Mouse (Mus musculus): ENCODE data around the gene Olfr1256. TPM values are rescaled to one million over a fixed set of nuclear protein-coding genes. Genes with fewer than 3 reads are reported as not detected.
A peak's percentile ranks its signal among the peaks of the same experiment; 100 is the strongest.

The Olfr1256 gene
- not detected in 2 replicates for polyA plus RNA-seq (2015; fragmentation: Nextera tagmentation; extraction: Ambion mirVana)

GRCm38 (mm10) chr2:89841455-89841854 is at the start of gene Olfr1256:
Gene Olfr1256, minus strand, starts transcription at chr2:89841555.
- no peak for ATAC-seq (ENCODE audit: low FRiP score, low TSS enrichment)
- H3K9ac ChIP-seq (ENCODE audit: low read length), result no peak within 1 kb of the TSS
- H3K4me2 ChIP-seq (replicated peaks; ENCODE audit: low read depth), result no peak within 1 kb of the TSS
- H3K4me3 ChIP-seq (ENCODE audit: low read depth, low read length), result no peak within 1 kb of the TSS
- H3K27me3 ChIP-seq (ENCODE audit: control insufficient read depth, insufficient read depth, low read length), result no peaks in the 10 kb centered on the region
- DNase-seq (ENCODE audit: low spot score), result no peak
- no peaks in the 10 kb centered on the region for H3K9me3 ChIP-seq (ENCODE audit: control insufficient read depth, low read length)
- H3K27ac ChIP-seq (replicated peaks), result no peak within 1 kb of the TSS
- no peaks in the 10 kb centered on the region for H3K4me1 ChIP-seq (replicated peaks; ENCODE audit: control insufficient read depth, insufficient read depth)
- WGBS, result 54% methylated on average over 2 of the region's 2 CpGs
- TF ChIP-seq EP300 (optimal IDR thresholded peaks at IDR 0.05) (no peak), CTCF (IDR thresholded peaks at IDR 0.05; ENCODE audit: low read depth) (no peak)
- no peaks in the 10 kb centered on the region for H3K36me3 ChIP-seq (ENCODE audit: control insufficient read depth, insufficient read depth, low read length)

DNA sequence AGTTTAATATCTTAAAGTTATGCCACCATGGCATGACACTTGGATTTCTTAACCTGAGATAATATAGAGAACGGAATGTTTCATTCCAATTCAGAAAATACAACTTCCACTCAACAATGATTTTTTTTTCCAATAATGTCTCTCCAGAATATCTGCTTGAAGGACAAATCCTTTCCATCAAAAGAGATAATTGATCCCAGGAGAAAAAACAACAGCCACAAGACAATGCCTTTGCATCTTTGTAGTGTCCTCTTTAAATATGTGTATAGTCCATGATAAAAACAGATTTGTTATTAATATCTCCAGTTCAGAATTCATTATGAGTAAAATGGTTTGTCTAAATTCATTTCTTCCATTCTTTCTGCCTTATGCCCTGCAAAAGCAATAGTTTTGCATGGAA is 36.8 kb upstream of the Olfr1256 start, which contains the start of gene Olfr1257:
TSS of gene Olfr1257 (plus strand) at position 301 of the 400 bp plus-strand sequence.
- no peak for DNase-seq (ENCODE audit: low spot score)
- Histone ChIP-seq H3K27me3 (ENCODE audit: control insufficient read depth, insufficient read depth, low read length) (no peaks in the 10 kb centered on the region), H3K4me2 (replicated peaks; ENCODE audit: low read depth) (no peak within 1 kb of the TSS), H3K4me1 (replicated peaks; ENCODE audit: control insufficient read depth, insufficient read depth) (no peaks in the 10 kb centered on the region), H3K36me3 (ENCODE audit: control insufficient read depth, insufficient read depth, low read length) (no peaks in the 10 kb centered on the region), H3K9me3 (ENCODE audit: control insufficient read depth, low read length) (no peaks in the 10 kb centered on the region), H3K27ac (replicated peaks) (no peak within 1 kb of the TSS), H3K9ac (ENCODE audit: low read length) (no peak within 1 kb of the TSS), H3K4me3 (ENCODE audit: low read depth, low read length) (no peak within 1 kb of the TSS)
- TF ChIP-seq CTCF (IDR thresholded peaks at IDR 0.05; ENCODE audit: low read depth), result no peak
- no peak for TF ChIP-seq EP300 (optimal IDR thresholded peaks at IDR 0.05)
- no peak for ATAC-seq (ENCODE audit: low FRiP score, low TSS enrichment)
- 91% methylated on average over 1 of the region's 1 CpGs for WGBS

GRCm38 (mm10) chr2:89849230-89849629 is 7.9 kb upstream of the Olfr1256 start:
- no peaks in the 10 kb centered on the region for H3K4me1 ChIP-seq (replicated peaks; ENCODE audit: control insufficient read depth, insufficient read depth)
- H3K27ac ChIP-seq (replicated peaks), result no peak overlapping the region
- no peaks in the 10 kb centered on the region for H3K36me3 ChIP-seq (ENCODE audit: control insufficient read depth, insufficient read depth, low read length)
- peak; percentile 89 for ATAC-seq (ENCODE audit: low FRiP score, low TSS enrichment)
- 76% methylated on average over 1 of the region's 1 CpGs for WGBS
- DNase-seq (ENCODE audit: low spot score), result no peak
- no peak overlapping the region for H3K9ac ChIP-seq (ENCODE audit: low read length)
- H3K9me3 ChIP-seq (ENCODE audit: control insufficient read depth, low read length), result no peaks in the 10 kb centered on the region
- no peaks in the 10 kb centered on the region for H3K27me3 ChIP-seq (ENCODE audit: control insufficient read depth, insufficient read depth, low read length)
- TF ChIP-seq EP300 (optimal IDR thresholded peaks at IDR 0.05) (no peak), CTCF (IDR thresholded peaks at IDR 0.05; ENCODE audit: low read depth) (no peak)
- H3K4me2 ChIP-seq (replicated peaks; ENCODE audit: low read depth), result no peak overlapping the region
- no peak overlapping the region for H3K4me3 ChIP-seq (ENCODE audit: low read depth, low read length)

- Histone ChIP-seq H3K4me1 (replicated peaks; ENCODE audit: control insufficient read depth, insufficient read depth) (no peaks in the 10 kb centered on the region), H3K9ac (ENCODE audit: low read length) (no peak within 1 kb of the TSS), H3K27me3 (ENCODE audit: control insufficient read depth, insufficient read depth, low read length) (no peaks in the 10 kb centered on the region), H3K36me3 (ENCODE audit: control insufficient read depth, insufficient read depth, low read length) (no peaks in the 10 kb centered on the region), H3K27ac (replicated peaks) (no peak within 1 kb of the TSS), H3K9me3 (ENCODE audit: control insufficient read depth, low read length) (no peaks in the 10 kb centered on the region), H3K4me2 (replicated peaks; ENCODE audit: low read depth) (no peak within 1 kb of the TSS), H3K4me3 (ENCODE audit: low read depth, low read length) (no peak within 1 kb of the TSS)
- 74% methylated on average over 5 of the region's 5 CpGs for WGBS
- TF ChIP-seq EP300 (optimal IDR thresholded peaks at IDR 0.05) (no peak), CTCF (IDR thresholded peaks at IDR 0.05; ENCODE audit: low read depth) (no peak)
- no peak for ATAC-seq (ENCODE audit: low FRiP score, low TSS enrichment)
- DNase-seq (ENCODE audit: low spot score), result no peak
These were observed 6.8 kb upstream of the Olfr1256 start, which contains the start of gene Olfr48 for GRCm38 (mm10) chr2:89848105-89848504. Gene Olfr48, minus strand, starts transcription at chr2:89848205.

DNA sequence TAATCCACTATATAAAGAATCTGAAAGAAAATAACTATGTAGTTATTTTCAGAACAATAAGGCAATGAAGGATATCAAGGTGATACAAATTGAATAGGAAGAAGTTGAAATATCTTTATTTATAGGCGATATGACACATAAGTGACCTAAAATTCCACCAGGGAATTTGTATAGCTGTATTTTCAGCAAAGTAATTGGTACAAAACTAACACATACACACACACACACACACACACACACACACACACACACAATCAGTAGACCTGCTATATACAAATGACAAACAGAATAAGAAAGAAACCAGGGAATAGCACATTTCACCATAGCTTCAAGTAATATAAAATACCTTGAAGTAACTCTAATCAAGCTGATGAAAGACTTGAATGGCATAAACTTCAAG is 21.1 kb downstream of the Olfr1256 start:
- no peak overlapping the region for H3K27ac ChIP-seq (replicated peaks)
- TF ChIP-seq EP300 (optimal IDR thresholded peaks at IDR 0.05) (no peak), CTCF (IDR thresholded peaks at IDR 0.05; ENCODE audit: low read depth) (no peak)
- H3K9me3 ChIP-seq (ENCODE audit: control insufficient read depth, low read length), result no peaks in the 10 kb centered on the region
- DNase-seq (ENCODE audit: low spot score), result no peak
- H3K36me3 ChIP-seq (ENCODE audit: control insufficient read depth, insufficient read depth, low read length), result no peaks in the 10 kb centered on the region
- H3K9ac ChIP-seq (ENCODE audit: low read length), result no peak overlapping the region
- H3K4me3 ChIP-seq (ENCODE audit: low read depth, low read length), result no peak overlapping the region
- no peak overlapping the region for H3K4me2 ChIP-seq (replicated peaks; ENCODE audit: low read depth)
- WGBS, result 83% methylated on average over 1 of the region's 1 CpGs
- no peak for ATAC-seq (ENCODE audit: low FRiP score, low TSS enrichment)
- H3K4me1 ChIP-seq (replicated peaks; ENCODE audit: control insufficient read depth, insufficient read depth), result no peaks in the 10 kb centered on the region
- no peaks in the 10 kb centered on the region for H3K27me3 ChIP-seq (ENCODE audit: control insufficient read depth, insufficient read depth, low read length)

- no peak for ATAC-seq (ENCODE audit: low FRiP score, low TSS enrichment)
- H3K4me3 ChIP-seq (ENCODE audit: low read depth, low read length), result no peak within 1 kb of the TSS
These were observed 29.6 kb downstream of the Olfr1256 start, which contains the start of gene Olfr1255 for GRCm38 (mm10) chr2:89811751-89812150. Gene Olfr1255, plus strand, starts transcription at chr2:89812051.

More at GRCm38 (mm10) chr2:89811751-89812150, 29.6 kb downstream of the Olfr1256 start, which contains the start of gene Olfr1255:
- H3K9me3 ChIP-seq (ENCODE audit: control insufficient read depth, low read length), result no peaks in the 10 kb centered on the region
- no peak within 1 kb of the TSS for H3K9ac ChIP-seq (ENCODE audit: low read length)
- H3K4me1 ChIP-seq (replicated peaks; ENCODE audit: control insufficient read depth, insufficient read depth), result no peaks in the 10 kb centered on the region
- no peaks in the 10 kb centered on the region for H3K36me3 ChIP-seq (ENCODE audit: control insufficient read depth, insufficient read depth, low read length)
- H3K27me3 ChIP-seq (ENCODE audit: control insufficient read depth, insufficient read depth, low read length), result no peaks in the 10 kb centered on the region
- TF ChIP-seq EP300 (optimal IDR thresholded peaks at IDR 0.05), result no peak
- no peak for TF ChIP-seq CTCF (IDR thresholded peaks at IDR 0.05; ENCODE audit: low read depth)
- WGBS, result 66% methylated on average over 3 of the region's 3 CpGs
- DNase-seq (ENCODE audit: low spot score), result no peak
- H3K4me2 ChIP-seq (replicated peaks; ENCODE audit: low read depth), result no peak within 1 kb of the TSS
- H3K27ac ChIP-seq (replicated peaks), result no peak within 1 kb of the TSS

Data from stomach, postnatal 0 days (tissue).